Mouse (Mus musculus) stomach, postnatal 0 days (tissue): Measurements from ENCODE around the gene Tex45.

Experiments
- CTCF ChIP-seq: IDR thresholded peaks from 2 replicates; pipeline ENCODE4 v1.5.1; 2016; ENCODE audit warnings: antibody characterized with exemption, low read depth, mild to moderate bottlenecking, moderate library complexity
- EP300 ChIP-seq: optimal IDR thresholded peaks from 2 replicates; pipeline ENCODE3; 2016; ENCODE audit warnings: antibody characterized with exemption

DNA sequence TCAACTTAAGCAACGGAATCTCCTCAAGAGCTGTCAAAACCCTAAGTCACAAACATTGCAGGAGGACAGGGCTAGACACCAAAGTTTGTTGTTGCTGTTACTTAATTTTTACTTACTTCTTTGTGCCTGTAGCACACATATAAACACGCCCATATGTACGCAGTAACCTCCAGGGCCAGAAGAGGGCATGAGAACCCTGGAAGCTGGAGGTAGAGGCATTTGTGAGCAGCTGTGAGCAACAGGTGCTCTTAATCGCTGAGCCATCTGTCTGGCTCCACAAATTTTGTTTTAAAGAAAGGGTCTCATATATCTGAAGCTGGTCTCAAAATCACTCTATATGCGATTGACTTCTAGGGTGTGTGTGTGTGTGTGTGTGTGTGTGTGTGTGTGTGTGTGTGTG lies 6.4 kb upstream of the Tex45 start:
- TF ChIP-seq CTCF (peak; percentile 79), EP300 (no peak)
